Mouse (Mus musculus) hindbrain, embryonic 12.5 days (tissue): Measurements from ENCODE around the gene Ptchd1. TPM values are rescaled to one million over a fixed set of nuclear protein-coding genes. Genes with fewer than 3 reads are reported as not detected.

ENCODE experiments used
- ATAC-seq: fragments of 200-750 bp; cut with Nextera tagmentation; 2 replicates; pipeline ENCODE4 v1.8.0; 2017; ENCODE audit warnings: moderate TSS enrichment; ENCODE audit not compliant: low FRiP score
- H3K27ac ChIP-seq: fragments of 300-500 bp; sonication (generic); 2 replicates; pipeline ENCODE4 v1.5.1; 2016; ENCODE audit warnings: mild to moderate bottlenecking
- H3K27me3 ChIP-seq: fragments of 300-500 bp; sonication (generic); 2 replicates; pipeline ENCODE4 v1.6.1; 2016; ENCODE audit warnings: mild to moderate bottlenecking
- H3K36me3 ChIP-seq: fragments of 300-500 bp; sonication (generic); 2 replicates; pipeline ENCODE4 v1.6.1; 2016; ENCODE audit warnings: mild to moderate bottlenecking
- H3K4me1 ChIP-seq: fragments of 300-500 bp; sonication (generic); 2 replicates; pipeline ENCODE4 v1.6.1; 2016
- H3K4me2 ChIP-seq: fragments of 300-500 bp; sonication (generic); replicated peaks from 2 replicates; pipeline ENCODE4 v1.6.1; 2016; ENCODE audit warnings: mild to moderate bottlenecking
- H3K4me3 ChIP-seq: fragments of 300-500 bp; sonication (generic); 2 replicates; pipeline ENCODE4 v1.5.1; 2016; ENCODE audit warnings: mild to moderate bottlenecking
- H3K9ac ChIP-seq: fragments of 300-500 bp; sonication (generic); 2 replicates; pipeline ENCODE4 v1.6.1; 2016; ENCODE audit warnings: mild to moderate bottlenecking, moderate library complexity
- H3K9me3 ChIP-seq: fragments of 300-500 bp; sonication (generic); replicated peaks from 2 replicates; pipeline ENCODE4 v1.6.1; 2016; ENCODE audit warnings: mild to moderate bottlenecking
- WGBS: fragments of 180-500 bp; shearing (Covaris S2); methylation state at CpG from one replicate; pipeline ENCODE4 v1.1.7; 2016; 5-methylcytosine and 5-hydroxymethylcytosine counted together
- polyA plus RNA-seq: library from polyadenylated mRNA; unstranded; fragments of >200 nt; fragmentation: Nextera tagmentation; extraction: Ambion mirVana; gene quantifications from 2 replicates; pipeline ENCODE4 v1.2.1, GENCODE M21; 2016

The Ptchd1 gene
- polyA plus RNA-seq, 1 experiment from 2014 or later: 4.5 TPM

DNA sequence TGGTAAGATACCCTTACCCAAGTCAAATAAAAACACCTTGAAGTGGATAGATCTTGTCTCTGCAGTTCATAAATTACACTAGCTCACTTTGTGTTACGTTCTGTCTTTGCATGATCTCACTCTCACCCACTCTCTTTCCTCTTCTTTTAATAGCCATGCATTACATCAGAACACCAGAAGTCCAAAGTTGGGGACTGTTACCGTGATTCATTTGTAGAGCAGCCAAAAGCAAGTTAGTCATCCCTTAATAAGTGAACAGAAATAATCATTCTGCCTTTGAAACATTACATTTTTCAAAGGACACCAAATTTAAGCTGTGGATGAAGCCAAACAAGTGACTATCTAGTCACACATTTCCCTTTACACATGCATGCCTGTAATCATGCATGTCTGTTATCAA, 31.1 kb downstream of the Ptchd1 start:
- Histone ChIP-seq H3K9ac (no peak overlapping the region), H3K27ac (no peak overlapping the region), H3K4me2 (no peak overlapping the region), H3K27me3 (no peaks in the 10 kb centered on the region), H3K9me3 (no peaks in the 10 kb centered on the region), H3K36me3 (no peaks in the 10 kb centered on the region), H3K4me1 (no peaks in the 10 kb centered on the region), H3K4me3 (no peak overlapping the region)
- no peak for ATAC-seq
- whole genome bisulfite sequencing: 82% methylated on average over 2 of the region's 2 CpGs

DNA sequence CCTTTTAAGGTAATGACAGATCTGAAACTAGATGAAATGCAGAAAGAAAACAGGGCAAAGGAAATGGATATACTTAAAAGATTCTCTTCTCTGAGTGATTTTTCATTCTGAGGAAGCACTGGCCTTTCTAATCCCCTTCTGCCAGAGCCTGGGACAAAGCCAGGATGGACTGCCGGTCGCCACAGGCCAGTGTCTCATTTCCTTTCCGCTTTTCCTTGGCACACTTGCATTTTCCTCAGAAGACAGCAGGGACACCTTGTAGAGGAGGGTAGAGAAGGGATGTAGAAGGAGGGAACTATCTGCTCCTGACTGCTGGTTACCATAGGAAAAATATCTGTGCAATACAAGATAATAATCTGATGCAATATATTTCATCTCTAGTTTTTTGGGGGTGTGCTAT, 32.1 kb downstream of the Ptchd1 start:
- Histone ChIP-seq H3K27ac (no peak overlapping the region), H3K4me2 (no peak overlapping the region), H3K9ac (no peak overlapping the region), H3K27me3 (no peaks in the 10 kb centered on the region), H3K4me1 (no peaks in the 10 kb centered on the region), H3K36me3 (no peaks in the 10 kb centered on the region), H3K9me3 (no peaks in the 10 kb centered on the region), H3K4me3 (no peak overlapping the region)
- 83% methylated on average over 3 of the region's 3 CpGs for WGBS
- ATAC-seq: no peak

DNA sequence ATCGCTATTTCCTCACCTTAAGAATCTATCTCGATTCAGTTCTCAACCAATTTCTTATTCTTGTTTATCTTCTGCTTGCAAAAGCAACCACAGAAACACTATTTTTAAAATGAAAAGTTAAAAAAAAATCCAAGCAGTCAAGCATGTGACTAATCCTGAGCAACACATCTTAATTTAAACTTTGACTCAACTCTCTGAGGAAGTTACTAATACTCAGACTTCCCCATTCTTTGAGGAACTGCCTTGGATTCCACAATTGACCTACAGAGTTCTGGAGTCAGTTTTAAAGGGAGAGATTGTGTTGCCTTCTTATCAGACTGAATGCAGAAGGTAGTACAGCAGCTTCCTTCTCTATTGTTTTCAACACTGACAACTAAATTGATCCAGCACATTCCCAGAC, 39.0 kb downstream of the Ptchd1 start:
- no peak for ATAC-seq

DNA sequence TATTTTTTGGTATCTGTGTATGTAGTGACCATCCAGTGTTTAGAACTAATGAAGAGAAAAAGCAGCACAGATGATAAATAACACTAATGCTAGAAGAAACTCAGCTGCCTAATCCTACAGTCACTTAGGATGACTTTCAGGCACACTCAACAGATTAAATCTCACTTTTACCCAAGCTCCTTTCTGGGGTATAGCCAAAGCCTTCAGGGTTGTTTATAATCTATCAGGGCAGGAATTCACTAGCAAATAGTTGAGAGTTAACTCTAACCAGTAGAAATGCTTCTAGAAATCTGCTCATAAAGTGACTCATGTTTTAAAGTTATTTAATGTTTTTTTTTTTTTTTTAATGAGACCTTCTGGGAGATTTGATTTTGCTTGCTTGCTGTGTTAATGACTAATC, 43.8 kb downstream of the Ptchd1 start:
- Histone ChIP-seq H3K9me3 (no peaks in the 10 kb centered on the region), H3K27me3 (no peaks in the 10 kb centered on the region), H3K4me1 (no peaks in the 10 kb centered on the region), H3K9ac (no peak overlapping the region), H3K27ac (no peak overlapping the region), H3K4me2 (no peak overlapping the region), H3K36me3 (no peaks in the 10 kb centered on the region), H3K4me3 (no peak overlapping the region)
- ATAC-seq: no peak

More for the DNA sequence above, 39.0 kb downstream of the Ptchd1 start:
- WGBS: 94% methylated on average over 2 of the region's 2 CpGs
- H3K4me1 ChIP-seq: no peaks in the 10 kb centered on the region
- no peak overlapping the region for H3K9ac ChIP-seq
- no peak overlapping the region for H3K4me2 ChIP-seq
- H3K36me3 ChIP-seq: no peaks in the 10 kb centered on the region
- no peak overlapping the region for H3K4me3 ChIP-seq
- H3K27ac ChIP-seq: no peak overlapping the region
- no peaks in the 10 kb centered on the region for H3K9me3 ChIP-seq
- no peaks in the 10 kb centered on the region for H3K27me3 ChIP-seq

DNA sequence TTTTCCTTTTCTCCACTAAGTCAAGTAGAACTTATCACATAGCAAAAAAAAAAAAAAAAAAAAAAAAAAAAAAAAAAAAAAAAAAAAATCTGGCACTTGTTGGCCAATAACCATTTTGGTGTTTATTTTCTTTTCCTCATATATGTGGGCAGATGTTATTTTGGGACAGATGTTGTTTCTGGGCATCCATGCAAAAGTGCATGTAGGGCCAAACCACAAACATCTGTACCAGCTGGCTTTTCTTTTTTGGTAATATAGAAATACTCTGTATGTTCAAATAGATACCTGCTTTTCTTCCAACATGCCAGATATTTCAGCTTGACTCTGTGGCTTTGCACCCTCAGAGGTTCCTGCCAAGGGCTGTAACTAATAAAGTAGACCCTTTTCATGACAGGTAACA, 51.2 kb downstream of the Ptchd1 start:
- no peaks in the 10 kb centered on the region for H3K9me3 ChIP-seq
- no peak for ATAC-seq
- no peak overlapping the region for H3K4me2 ChIP-seq
- H3K27ac ChIP-seq: no peak overlapping the region
- H3K9ac ChIP-seq: no peak overlapping the region
- H3K4me1 ChIP-seq: no peaks in the 10 kb centered on the region
- no peaks in the 10 kb centered on the region for H3K27me3 ChIP-seq
- no peak overlapping the region for H3K4me3 ChIP-seq
- no peaks in the 10 kb centered on the region for H3K36me3 ChIP-seq

DNA sequence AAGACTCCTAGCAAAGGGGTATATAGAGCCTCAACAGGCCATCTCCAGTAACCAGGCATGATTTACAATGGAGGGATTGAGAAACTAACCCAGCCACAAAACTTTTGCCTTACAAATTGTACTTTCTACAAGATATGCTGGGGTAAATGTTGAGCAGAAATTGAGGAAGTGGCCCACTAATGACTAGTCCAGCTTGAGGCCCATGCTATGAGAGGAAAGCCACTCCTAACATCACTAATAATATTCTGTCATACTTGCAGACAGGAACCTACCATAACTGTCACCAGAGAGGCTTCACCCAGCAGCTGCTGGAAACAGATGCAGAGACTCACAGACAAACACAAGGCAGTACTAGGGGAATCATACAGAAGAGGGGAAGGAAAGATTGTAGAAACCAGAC, 79.8 kb downstream of the Ptchd1 start:
- Histone ChIP-seq H3K4me1 (no peaks in the 10 kb centered on the region), H3K4me3 (no peak overlapping the region), H3K36me3 (no peaks in the 10 kb centered on the region), H3K27ac (no peak overlapping the region), H3K27me3 (no peaks in the 10 kb centered on the region), H3K9me3 (no peaks in the 10 kb centered on the region), H3K4me2 (no peak overlapping the region), H3K9ac (no peak overlapping the region)
- no peak for ATAC-seq

Other genes with a start within 250 kb of the Ptchd1 start
- not detected in 2 replicates for gene Gm15155, start 927 bp upstream of the Ptchd1 start, polyA plus RNA-seq